Mouse (Mus musculus) left cerebral cortex, adult 11 months (tissue): ENCODE data around the gene Nln.

ENCODE experiments used
- DNase-seq: peaks from one replicate; pipeline ENCODE4 v3.0.0; 2022; ENCODE audit warnings: low spot score

Gene Nln

DNA sequence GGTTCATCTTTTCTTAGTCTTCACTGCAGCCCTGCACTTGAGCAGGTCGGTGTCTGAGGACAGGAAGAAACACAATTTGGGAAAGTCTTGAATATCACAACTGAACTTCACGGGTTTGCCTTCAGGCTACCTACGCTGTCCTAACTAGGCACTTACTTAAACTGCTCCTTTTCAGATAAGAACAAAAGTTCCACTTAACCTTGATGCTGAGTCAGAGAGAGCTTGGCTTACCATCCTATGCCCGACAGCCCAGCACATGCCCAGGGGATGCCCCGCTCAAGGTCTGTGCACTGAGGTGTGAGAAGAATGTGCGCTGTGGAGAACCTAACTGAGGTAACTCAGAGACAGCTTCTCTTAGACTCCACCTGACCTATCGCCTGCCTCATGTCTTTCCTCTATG lies 67.9 kb downstream of the Nln start:
- DNase-seq, result no peak

DNA sequence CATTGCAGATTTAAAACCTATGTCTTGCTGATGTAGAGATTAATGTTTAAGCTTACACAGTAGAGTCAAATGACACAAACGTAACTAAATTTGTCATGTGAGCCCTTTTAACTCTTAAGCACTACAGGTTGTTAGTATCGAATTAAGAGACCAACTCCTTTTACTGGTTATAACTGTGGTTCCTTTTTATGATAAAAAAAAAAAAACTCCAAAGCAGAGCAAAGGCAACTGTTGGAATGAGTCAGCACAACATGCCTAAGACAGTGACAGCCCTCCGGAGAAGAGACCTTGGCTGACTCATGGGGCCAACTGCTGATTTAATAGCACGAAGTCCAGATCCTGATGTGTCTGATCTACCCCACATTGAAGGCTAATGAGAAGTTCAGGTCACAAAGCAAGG lies 68.5 kb downstream of the Nln start:
- DNase-seq, result no peak

DNA sequence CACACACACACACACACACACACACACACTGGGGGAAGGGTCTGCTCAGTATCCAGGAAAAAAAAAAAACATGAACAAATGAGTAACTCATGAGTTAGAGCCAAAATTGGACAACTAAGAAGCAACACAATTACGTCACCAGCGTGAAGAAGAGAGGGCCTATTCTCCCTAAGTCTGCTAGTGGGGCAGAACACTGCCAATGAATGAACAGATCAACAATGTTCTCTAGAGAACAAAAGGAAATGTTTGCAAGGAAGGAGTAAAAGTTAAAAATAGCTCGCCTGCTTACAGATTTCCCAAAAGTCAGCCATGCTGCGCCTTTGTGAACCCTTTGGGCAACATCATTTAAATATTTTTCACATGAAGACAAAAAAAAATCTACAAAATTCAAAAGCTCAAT lies 69.6 kb downstream of the Nln start:
- peak; percentile 55 for DNase-seq

DNA sequence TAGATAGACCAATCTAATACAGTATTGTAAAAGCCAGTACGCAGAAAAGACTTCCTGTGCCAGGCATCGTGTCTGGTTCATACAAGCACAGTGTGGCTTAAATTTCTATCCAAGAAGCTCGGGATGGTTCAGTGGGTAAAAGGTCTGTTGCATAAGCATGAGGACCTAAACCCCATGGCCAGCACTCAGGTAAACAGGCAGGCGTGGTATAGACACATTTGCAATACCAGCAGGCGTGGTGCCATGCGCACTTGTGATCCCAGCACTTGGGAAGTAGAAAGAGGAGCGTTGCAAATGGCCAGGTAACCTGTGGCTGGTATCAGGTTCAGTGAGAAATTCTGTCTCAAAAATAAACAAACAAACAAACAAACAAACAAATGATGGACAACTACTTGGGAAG lies 70.5 kb downstream of the Nln start:
- DNase-seq, result no peak

DNA sequence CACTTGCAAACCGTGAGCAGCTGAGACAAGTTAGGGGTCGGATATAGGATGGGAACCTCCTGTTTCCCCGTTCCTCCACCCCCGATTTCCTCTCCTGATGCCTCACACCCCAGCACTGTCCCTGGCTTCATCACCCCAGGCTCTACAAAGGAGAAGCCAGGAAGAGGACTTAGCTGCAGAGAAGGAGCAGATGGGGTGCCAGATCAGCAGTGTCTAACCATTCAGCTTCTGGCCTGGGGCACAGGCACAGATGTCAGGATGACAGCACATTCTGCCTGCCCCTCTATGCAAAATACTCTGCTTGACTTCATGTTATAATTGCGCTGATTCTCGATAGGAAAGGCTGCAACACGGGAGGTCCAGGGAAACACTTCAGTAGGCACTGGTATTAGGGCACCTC lies 71.1 kb downstream of the Nln start:
- no peak for DNase-seq

DNA sequence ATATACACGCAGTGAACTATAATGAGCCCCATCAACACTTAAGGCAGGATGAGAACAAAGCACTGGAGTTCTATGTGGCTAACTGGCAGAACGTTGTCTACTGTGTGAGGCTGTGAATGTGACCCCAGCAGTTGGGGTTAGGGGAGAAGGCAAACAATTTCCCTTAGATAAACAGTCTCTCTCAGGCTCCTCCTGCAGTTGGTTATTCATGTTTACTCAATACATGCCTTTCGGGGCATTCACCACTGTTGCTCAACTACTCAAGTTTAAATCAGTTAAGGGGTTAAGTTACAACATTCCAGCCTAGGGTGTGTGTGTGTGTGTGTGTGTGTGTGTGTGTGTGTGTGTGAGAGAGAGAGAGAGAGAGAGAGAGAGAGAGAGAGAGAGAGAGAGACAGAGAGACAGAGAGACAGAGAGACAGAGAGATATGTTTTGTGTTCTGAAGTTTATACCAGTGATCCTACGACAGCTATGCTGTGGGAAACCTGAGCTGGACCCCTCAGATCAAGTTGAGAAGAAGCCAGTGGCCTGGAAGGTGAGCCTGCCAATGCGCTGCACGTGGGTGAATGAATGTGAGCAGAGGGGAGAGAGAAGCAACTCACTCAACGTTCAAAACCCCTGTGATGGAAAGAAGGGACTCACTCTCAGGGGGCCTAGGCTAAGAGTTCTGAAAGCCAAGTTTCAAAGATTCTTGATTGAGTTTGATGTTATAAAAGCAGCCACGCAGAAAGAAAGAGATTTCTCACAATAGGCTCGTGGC lies 71.7 kb downstream of the Nln start:
- DNase-seq, result no peak

DNA sequence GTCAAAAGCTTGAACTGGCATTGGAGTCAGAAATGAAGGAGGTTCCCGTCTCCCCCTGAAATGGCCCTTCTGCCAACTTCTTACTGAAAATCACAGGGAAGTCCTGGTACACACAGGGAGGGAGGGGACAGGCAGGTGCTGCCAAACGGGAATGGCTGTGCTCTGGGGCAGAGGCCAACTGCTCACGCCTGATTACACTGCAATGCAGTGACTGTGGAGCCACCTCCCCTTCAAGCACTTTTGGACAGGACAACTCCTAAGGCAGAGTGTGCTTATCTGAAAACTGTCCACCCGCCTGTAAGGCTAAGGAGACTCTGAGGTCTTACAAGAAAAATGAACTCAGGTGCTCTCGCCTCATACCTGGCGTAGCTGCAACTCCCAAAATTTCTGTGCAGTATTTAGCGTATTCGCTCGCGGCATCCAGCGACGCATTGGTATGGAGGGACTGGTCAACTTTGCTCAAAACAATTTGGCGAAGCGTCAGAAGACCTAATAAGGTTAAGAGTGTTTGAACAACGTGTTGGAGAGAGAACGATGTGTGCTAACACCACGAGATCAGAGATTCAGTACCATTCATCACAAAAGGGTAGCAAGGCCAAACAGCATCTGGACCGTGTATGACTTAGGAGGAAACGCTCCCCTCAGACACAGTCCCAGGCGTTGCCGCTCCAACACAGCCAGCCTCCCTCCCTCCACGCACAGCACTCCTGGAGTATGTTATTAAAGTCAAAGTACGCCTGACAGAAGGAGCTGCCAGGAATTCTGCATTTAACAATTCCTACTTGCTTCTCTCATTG lies 72.7 kb downstream of the Nln start:
- DNase-seq, result no peak

DNA sequence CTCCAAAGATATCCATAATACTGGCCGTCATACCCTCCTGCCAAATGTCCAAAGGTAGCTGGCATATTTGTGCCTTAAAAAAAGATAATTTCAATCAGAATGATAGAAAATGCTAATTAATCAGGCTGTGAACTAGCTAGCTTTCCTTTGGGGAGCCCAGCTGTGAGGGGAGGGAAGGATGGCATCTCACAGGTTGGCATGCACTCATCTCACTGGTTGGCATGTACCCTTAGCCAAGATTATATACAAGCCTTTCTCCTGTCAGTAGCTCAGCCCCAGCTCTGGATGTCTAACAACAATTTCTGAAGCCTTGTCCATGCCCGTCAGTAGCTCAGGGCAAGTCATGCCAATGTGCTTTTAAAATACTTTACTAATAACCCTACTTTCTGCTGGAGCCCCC lies 73.8 kb downstream of the Nln start:
- DNase-seq, result no peak

DNA sequence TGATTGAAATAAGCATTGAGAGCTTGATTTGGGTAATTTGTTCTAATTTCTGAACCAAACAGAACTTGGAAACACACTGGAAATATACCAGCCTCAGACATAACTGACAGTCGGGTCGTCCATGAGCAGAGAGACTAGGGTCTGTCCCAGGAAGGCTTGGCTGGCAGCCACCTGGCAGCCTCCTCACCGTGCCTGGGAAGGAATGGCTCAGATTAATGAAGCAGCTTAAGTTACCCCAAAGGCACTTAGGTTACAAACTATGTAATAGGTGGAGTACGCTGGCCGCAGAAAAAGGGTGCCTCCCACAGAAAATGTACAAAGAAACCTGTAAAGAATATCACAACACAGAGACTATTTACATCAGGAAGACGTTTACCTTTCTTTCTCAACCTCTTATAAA lies 74.6 kb downstream of the Nln start:
- no peak for DNase-seq

DNA sequence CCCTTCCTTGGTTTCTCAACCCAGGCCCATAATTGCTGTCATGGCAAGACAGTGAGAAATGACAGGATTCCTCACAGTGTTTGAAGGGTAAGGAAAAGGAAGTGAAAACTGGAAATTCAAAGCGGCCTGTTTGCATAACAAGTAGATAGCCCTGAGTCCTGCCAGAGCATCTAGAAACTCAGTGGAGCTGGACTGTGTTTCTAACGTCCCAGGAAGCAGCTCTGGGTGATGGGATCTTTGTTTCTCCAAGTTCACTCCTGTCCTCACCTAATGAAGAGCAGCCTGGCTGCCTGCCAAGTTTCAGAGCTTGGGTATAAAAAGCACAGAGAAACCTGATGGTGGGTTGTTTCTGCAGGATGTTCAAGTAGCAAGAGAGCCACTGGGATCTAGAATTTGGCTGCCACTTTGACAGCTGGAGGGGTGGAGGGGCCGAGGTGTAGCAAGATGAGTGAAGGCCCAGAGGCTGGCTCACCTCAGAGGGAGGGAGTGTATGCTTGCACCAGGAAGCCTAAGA lies 76.7 kb downstream of the Nln start:
- no peak for DNase-seq

DNA sequence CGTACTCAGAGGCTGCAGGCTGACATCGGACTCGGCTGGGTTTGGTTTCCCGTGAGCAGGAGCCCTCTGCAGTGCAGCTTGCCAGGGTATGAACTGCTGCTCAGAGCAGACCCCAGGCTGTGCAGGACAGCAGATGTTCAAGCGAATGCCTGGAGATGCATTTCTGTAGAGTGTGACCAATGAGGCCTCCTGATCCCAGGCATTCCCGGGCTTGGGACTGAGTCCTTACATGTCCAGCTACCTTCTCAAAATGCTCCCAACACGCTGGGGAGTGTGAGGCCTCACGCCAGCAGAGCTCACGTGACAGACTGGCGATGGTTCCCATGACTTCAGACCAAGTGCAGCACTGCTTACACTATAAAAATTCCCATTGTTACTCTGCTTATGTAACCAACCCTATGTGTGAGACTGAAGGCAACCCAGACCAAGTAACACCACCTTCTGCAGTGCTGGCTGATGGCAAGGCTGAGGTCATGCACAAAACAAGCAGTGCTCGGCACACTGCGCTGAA lies 77.5 kb downstream of the Nln start:
- DNase-seq, result peak; percentile 61

DNA sequence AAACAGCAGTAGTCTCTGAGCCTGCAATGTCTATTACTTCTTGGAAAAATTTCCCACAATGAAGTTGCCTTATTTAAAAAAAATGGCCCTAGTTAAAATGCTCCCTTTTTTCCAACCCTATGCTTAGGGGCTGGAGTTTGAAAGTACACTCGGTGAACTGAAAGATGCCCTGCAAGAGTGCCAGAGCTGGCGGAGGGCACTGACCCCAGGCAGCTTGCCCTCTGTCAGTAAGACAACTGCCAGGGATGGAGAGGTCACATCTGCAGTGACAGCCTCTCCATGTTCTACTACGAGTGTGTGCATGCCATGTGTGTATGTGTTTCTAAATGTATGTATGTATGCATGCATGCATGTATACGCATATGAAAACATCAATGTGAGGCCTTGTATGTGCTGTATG lies 78.5 kb downstream of the Nln start:
- no peak for DNase-seq

DNA sequence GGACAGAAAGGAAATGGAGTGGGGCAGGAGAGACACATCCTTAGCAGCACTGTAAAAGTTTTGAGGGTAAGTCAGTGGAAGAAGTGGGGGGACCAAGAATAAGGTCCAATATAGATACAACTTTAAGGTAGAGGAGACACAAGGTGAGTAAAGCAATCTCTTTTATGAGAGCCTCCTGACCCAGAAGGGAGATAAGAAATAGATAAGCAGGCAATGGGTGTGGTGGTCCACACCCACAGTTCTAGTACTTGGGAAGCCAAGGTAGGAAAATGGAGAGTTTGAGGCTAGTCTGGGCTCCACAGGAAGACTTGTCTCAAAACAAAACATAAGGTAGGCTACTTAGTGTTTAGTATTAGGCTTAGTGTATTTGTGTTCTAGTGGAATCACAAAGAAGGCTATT lies 79.9 kb downstream of the Nln start:
- DNase-seq, result no peak

DNA sequence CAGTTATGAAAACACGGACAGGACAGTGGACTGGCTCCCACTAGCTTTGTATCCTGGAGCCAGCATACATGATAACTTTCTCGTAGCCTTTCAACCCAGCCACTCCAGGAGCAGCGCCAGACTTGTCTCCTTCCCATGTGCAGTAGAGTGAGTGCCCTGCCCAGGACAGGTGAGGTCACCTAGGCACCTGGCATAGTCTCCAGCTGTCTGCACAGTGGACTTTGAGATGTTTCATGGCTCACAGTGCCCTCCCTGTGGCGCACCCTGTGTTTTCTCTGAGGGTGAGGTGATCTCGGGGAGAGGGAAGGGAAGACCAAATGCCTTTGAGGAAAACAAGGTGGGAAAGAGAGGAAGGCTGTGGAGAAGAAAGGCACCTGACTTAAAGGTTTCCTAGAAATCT lies 80.3 kb downstream of the Nln start:
- DNase-seq, result no peak

DNA sequence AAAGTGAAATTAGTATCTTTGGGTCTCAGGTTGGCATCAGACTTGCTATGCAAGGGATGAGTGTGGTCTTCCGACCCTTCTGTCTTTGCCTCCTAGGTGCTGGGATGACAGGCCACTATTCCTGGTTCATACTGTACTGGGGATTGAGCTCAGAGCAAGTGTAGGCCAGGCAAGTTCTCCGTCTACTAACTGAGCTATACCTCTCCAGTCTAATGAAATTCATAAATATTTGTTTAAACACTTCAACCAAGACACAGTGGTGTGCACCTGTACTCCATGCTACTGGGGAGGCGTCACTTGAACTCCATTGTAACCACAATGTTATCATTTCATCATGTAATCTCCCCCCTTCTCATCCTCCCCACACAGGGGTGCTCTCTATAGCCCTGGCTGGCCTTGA lies 82.9 kb downstream of the Nln start:
- DNase-seq, result no peak

DNA sequence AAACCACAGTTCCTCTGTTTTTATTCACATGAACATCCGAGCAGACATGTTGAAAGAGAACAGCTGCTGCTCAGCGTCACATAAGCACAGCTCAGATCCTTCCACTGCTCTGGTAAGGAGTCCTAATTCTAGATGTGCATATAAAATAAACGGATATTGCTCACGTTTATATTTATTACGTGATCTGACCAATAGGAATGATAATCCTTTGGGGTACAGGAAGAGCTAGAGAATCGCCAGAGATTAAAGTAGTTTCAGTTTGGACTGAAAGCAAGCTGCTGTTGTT lies 83.8 kb downstream of the Nln start:
- no peak for DNase-seq

DNA sequence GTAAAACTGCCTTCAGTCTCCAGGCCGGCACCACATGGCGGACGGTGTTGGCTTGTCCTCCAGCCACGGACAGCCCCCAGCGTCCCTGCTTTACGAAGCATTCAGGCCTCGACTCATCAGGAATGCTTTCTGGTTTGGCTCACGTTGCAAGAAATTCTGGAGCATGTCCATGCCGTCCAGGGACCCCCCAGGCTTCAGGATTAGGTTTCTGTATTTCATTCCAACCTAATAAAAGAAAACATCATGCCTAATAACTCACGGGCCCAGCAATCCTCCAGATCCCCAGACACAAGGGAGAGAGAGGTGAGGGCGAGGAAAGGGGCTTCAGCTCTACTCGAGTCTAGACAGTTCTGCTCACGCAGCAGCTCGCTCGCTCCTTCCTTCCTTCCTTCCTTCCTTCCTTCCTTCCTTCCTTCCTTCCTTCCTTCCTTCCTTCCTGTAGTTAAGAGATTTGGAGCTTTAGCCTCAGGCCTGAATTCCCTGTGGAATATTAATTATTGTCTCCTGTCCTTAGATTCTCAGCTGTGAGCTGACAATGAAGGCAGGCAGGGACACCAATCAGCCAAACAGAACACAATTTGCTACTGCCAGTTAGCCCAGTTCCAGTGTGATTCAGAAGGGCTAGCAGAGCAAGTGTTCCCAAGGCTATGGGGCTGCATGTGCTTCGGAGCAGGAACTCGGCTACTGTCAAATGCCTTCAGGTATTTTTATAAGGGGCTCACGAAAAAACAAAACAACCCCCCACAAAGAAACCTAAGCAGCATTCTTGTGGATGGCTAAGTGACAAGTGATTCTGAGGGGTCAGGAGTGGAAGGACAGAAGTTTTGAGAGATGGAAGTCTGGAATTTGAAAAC lies 84.3 kb downstream of the Nln start:
- no peak for DNase-seq

DNA sequence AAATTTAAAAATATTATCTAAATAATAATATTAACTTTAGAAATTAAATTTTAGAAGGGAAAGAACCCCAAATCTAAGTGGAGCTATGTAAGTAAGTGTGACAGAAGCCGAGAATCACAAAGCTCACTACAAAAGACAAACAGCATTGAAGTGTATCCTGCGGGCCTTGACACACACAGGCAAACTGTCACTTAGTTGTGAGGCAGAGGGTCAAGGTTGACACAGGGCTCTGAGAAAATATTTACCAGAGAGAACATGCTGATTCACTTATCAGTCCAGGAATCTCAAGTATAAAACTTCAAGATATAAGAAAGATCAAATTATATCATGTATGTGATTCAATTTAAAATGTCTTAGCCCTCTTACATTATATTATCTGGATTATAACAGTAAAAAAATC lies 85.1 kb downstream of the Nln start:
- DNase-seq, result no peak

DNA sequence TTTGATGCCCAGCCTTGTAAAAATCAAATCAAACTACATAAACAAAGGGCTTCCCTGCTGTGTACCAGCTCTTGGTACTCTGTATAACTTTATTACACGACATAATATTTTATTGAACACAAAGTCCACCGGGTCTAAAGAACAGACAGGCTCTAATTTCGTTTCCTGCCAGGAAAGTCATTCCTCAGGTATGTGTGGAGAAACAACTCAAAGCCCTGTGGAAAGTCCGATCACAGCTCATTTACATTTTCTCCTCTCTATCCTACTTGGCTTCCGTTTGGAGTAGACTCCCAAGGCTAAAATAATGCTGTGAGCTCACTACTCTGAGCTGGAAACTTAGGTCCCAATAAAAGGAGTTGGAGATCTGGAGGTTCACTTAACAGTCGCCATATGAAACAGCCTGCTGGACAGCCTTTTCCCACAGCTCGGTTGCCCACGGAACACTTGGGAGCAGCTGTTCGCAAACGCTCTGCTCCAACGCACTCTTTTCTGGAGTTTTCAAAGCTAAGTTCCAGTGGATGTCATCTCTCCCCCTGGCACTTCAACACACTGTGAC lies 86.0 kb downstream of the Nln start:
- DNase-seq, result no peak

DNA sequence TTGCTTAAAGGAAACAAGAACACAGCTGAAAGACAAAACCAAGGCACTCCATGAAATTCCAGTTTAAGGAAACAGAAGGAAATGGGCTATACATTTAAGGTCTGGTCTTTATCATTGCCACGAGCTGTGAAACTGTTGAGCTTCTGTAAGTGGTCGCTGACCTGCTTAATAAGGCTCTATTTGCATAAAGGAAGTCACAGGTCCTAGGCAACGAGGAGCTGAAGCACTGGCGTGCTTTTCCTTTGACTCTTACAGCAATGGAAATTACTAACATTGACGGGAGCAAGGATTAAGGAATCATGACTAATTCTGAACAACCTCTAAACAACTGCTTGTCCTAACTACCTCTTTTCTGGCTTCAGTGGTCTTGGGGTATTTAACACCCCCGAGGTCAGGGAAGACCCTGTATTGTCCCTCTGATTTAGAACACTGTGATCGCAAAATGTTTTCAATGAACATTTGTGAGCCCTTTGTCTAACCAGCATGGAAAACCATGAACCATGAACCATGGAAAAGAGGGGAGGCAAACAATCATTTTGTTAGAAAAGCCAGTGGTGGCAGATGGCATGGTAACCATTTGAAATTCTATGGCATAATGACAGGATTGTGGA lies 90.8 kb downstream of the Nln start:
- DNase-seq, result no peak

DNA sequence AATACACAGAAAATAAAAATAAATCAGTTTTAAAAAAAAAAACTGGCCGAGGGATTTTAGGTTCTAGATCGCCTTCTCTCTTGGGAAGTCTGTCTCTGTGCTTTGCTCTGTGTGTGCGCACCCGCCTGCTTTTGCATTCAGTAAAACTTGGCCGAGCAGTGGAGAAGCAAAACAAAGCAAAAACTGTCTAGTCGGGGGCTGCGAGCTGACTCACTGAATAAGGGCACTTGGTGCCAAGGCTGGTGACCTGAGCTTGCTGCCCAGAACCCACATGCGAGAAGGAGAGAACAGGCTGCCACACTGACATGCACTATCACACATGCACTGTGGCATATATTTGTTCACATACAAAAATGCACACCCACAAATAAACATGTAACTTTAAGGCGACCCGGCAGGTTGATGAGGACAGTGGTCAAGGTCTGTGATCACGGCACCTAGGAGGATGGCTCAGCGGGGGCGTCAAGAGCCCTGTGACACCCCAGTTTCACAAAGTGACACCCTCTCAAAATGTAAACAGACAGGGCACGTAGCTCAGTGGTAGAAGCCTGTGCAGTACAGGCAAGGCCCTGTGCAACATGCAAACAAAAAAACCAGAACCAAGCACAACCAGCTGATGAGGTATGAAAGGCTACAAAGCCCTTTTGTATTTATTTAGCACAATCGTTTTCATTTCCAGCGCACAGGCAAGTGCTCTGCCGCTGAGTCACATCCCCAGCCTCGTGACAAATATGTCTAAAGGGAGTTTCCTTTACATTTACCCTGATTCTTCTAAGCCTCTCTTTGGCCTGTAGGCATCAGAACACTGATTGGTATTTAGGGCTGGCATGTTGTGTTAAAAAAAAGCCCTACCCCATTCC lies 93.9 kb downstream of the Nln start:
- no peak for DNase-seq
